Mouse (Mus musculus) left cerebral cortex, postnatal 4 days (tissue): ENCODE measurements at regions not wholly inside any gene's neighbourhood (a gene's known extent, or its start where the extent isn't known, plus 50 kb on each side); places are given as distances from the start of the nearest gene placed in this dataset.

Experiments used
- DNase-seq: peaks from one replicate; pipeline ENCODE4 v3.0.0-alpha.2; 2022
- intact Hi-C: fragments of 180-260 bp; cut with DNase I; formaldehyde crosslinking; loops from one replicate; pipeline ENCODE4 v1.15.1; 2025

- DNase-seq, result peak; percentile 10
- intact Hi-C loops, result no loop called here
These were observed 62.9 kb downstream of the Cst10 start for GRCm38 (mm10) chr2:149467801-149468200.

GRCm38 (mm10) chr2:149472411-149472810, 67.6 kb downstream of the Cst10 start:
- DNase-seq, result no peak

GRCm38 (mm10) chr2:149493280-149493988, 88.6 kb downstream of the Cst10 start:
- intact Hi-C loops, result no loop called here
- peak; percentile 9 for DNase-seq

More at GRCm38 (mm10) chr2:149472411-149472810, 67.6 kb downstream of the Cst10 start:
- intact Hi-C loops, result no loop called here

GRCm38 (mm10) chr2:149512870-149513269, 108.0 kb downstream of the Cst10 start:
- intact Hi-C loops, result no loop called here
- no peak for DNase-seq

- intact Hi-C loops, result no loop called here
- no peak for DNase-seq
These were observed 119.6 kb downstream of the Cst10 start for GRCm38 (mm10) chr2:149524424-149524823.

- intact Hi-C loops, result no loop called here
- DNase-seq, result no peak
These were observed 138.0 kb downstream of the Cst10 start for GRCm38 (mm10) chr2:149542837-149543236.

- intact Hi-C loops, result no loop called here
- DNase-seq, result no peak
These were observed 140.9 kb downstream of the Cst10 start for GRCm38 (mm10) chr2:149545708-149546107.

- intact Hi-C loops, result no loop called here
- no peak for DNase-seq
These were observed 141.9 kb downstream of the Cst10 start for GRCm38 (mm10) chr2:149546639-149547200.

- intact Hi-C loops, result no loop called here
- no peak for DNase-seq
These were observed 150.4 kb downstream of the Cst10 start for GRCm38 (mm10) chr2:149555209-149555608.

GRCm38 (mm10) chr2:149573773-149574172, 168.9 kb downstream of the Cst10 start:
- intact Hi-C loops, result no loop called here
- no peak for DNase-seq

- DNase-seq, result no peak
- intact Hi-C loops, result no loop called here
These were observed 197.7 kb downstream of the Cst10 start for GRCm38 (mm10) chr2:149602581-149602980.

- DNase-seq, result no peak
- intact Hi-C loops, result no loop called here
These were observed 208.5 kb downstream of the Cst10 start for GRCm38 (mm10) chr2:149613381-149613780.

- intact Hi-C loops, result no loop called here
- DNase-seq, result no peak
These were observed 209.5 kb downstream of the Cst10 start for GRCm38 (mm10) chr2:149614078-149614939.

GRCm38 (mm10) chr2:149625626-149626025, 203.4 kb upstream of the Syndig1 start:
- DNase-seq, result peak; percentile 2

GRCm38 (mm10) chr2:149641207-149641606, 187.8 kb upstream of the Syndig1 start:
- no peak for DNase-seq
- intact Hi-C loops, result no loop called here

More at GRCm38 (mm10) chr2:149625626-149626025, 203.4 kb upstream of the Syndig1 start:
- intact Hi-C loops, result no loop called here

GRCm38 (mm10) chr2:149651829-149652228, 177.2 kb upstream of the Syndig1 start:
- no peak for DNase-seq
- intact Hi-C loops, result no loop called here

GRCm38 (mm10) chr2:149661086-149661485, 167.9 kb upstream of the Syndig1 start:
- intact Hi-C loops, result no loop called here
- no peak for DNase-seq

- no peak for DNase-seq
- intact Hi-C loops, result no loop called here
These were observed 164.6 kb upstream of the Syndig1 start for GRCm38 (mm10) chr2:149664377-149664776.

GRCm38 (mm10) chr2:149666412-149666811, 162.6 kb upstream of the Syndig1 start:
- peak; percentile 10 for DNase-seq
- intact Hi-C loops, result no loop called here

GRCm38 (mm10) chr2:149671870-149672269, 157.1 kb upstream of the Syndig1 start:
- intact Hi-C loops, result no loop called here
- no peak for DNase-seq

- peak; percentile 21 for DNase-seq
- intact Hi-C loops, result no loop called here
These were observed 149.1 kb upstream of the Syndig1 start for GRCm38 (mm10) chr2:149679822-149680459.
